Mouse (Mus musculus) CD8-positive naive resting alpha-beta T cell, adult 2 months (primary cell): ENCODE data around the gene Tmem132c.

Source experiments
- DNase-seq, 2 experiments: peaks; one replicate each; pipeline ENCODE4 v3.0.0; 2022; ENCODE audit warnings: low read depth in 2 of 2, low spot score in 2 of 2

Gene Tmem132c

GRCm38 (mm10) chr5:127241136-127241924 lies at the start of gene Tmem132c:
Tmem132c (plus strand) TSS chr5:127241808.
- no peak for DNase-seq

- no peak for DNase-seq
Observed at GRCm38 (mm10) chr5:127191881-127192280, 49.7 kb upstream of the Tmem132c start.

- DNase-seq: no peak
Observed at GRCm38 (mm10) chr5:127198850-127199249, 42.8 kb upstream of the Tmem132c start.

GRCm38 (mm10) chr5:127204881-127205280 lies 36.7 kb upstream of the Tmem132c start:
- DNase-seq: no peak

GRCm38 (mm10) chr5:127216389-127216788 lies 25.2 kb upstream of the Tmem132c start:
- DNase-seq: no peak

GRCm38 (mm10) chr5:127217725-127218124 lies 23.9 kb upstream of the Tmem132c start:
- DNase-seq: no peak

- DNase-seq: no peak
Observed at GRCm38 (mm10) chr5:127227929-127228595, 13.5 kb upstream of the Tmem132c start.

- DNase-seq: no peak
Observed at GRCm38 (mm10) chr5:127234715-127235114, 6.9 kb upstream of the Tmem132c start.

- no peak for DNase-seq
Observed at GRCm38 (mm10) chr5:127235203-127235602, 6.4 kb upstream of the Tmem132c start.

- DNase-seq: no peak
Observed at GRCm38 (mm10) chr5:127239706-127240105, 1.9 kb upstream of the Tmem132c start.

- DNase-seq: no peak
Observed at GRCm38 (mm10) chr5:127240646-127241045, 962 bp upstream of the Tmem132c start.

- DNase-seq: no peak
Observed at GRCm38 (mm10) chr5:127241925-127242762, 536 bp downstream of the Tmem132c start.

- DNase-seq: no peak
Observed at GRCm38 (mm10) chr5:127242763-127243160, 1.2 kb downstream of the Tmem132c start.

GRCm38 (mm10) chr5:127243209-127243608 lies 1.6 kb downstream of the Tmem132c start:
- no peak for DNase-seq

- DNase-seq: no peak
Observed at GRCm38 (mm10) chr5:127243611-127244010, 2.0 kb downstream of the Tmem132c start.

GRCm38 (mm10) chr5:127253263-127253662 lies 11.7 kb downstream of the Tmem132c start:
- no peak for DNase-seq

GRCm38 (mm10) chr5:127256947-127257610 lies 15.5 kb downstream of the Tmem132c start:
- no peak for DNase-seq

- DNase-seq: no peak
Observed at GRCm38 (mm10) chr5:127262136-127262535, 20.5 kb downstream of the Tmem132c start.

- DNase-seq: no peak
Observed at GRCm38 (mm10) chr5:127271145-127271544, 29.5 kb downstream of the Tmem132c start.

GRCm38 (mm10) chr5:127279462-127279861 lies 37.9 kb downstream of the Tmem132c start:
- DNase-seq: no peak

- no peak for DNase-seq
Observed at GRCm38 (mm10) chr5:127281186-127281585, 39.6 kb downstream of the Tmem132c start.
